Mouse (Mus musculus) midbrain, embryonic 13.5 days (tissue): ENCODE data around the gene Hoxa4. TPM values are rescaled to one million over a fixed set of nuclear protein-coding genes. Genes with fewer than 3 reads are reported as not detected.

Source experiments
- ATAC-seq: fragments of 200-750 bp; cut with Nextera tagmentation; 2 replicates; pipeline ENCODE4 v1.8.0; 2017; ENCODE audit warnings: mild to moderate bottlenecking, moderate TSS enrichment, moderate library complexity
- H3K27ac ChIP-seq: fragments of 300-500 bp; sonication (generic); 2 replicates; pipeline ENCODE4 v1.5.1; 2015; ENCODE audit warnings: inconsistent platforms, mild to moderate bottlenecking, moderate library complexity
- H3K27me3 ChIP-seq: fragments of 300-500 bp; sonication (generic); 2 replicates; pipeline ENCODE4 v1.6.1; 2015; ENCODE audit warnings: mild to moderate bottlenecking, inconsistent platforms
- H3K36me3 ChIP-seq: fragments of 300-500 bp; sonication (generic); 2 replicates; pipeline ENCODE4 v1.6.1; 2015; ENCODE audit warnings: mild to moderate bottlenecking, inconsistent platforms
- H3K4me1 ChIP-seq: fragments of 300-500 bp; sonication (generic); replicated peaks from 2 replicates; pipeline ENCODE4 v1.6.1; 2015; ENCODE audit warnings: inconsistent platforms
- H3K4me2 ChIP-seq: fragments of 300-500 bp; sonication (generic); replicated peaks from 2 replicates; pipeline ENCODE4 v1.6.1; 2015; ENCODE audit warnings: moderate library complexity, mild to moderate bottlenecking, inconsistent platforms
- H3K4me3 ChIP-seq: fragments of 300-500 bp; sonication (generic); replicated peaks from 2 replicates; pipeline ENCODE4 v1.5.1; 2015; ENCODE audit warnings: mild to moderate bottlenecking, inconsistent platforms
- H3K9ac ChIP-seq: fragments of 300-500 bp; sonication (generic); replicated peaks from 2 replicates; pipeline ENCODE4 v1.6.1; 2015; ENCODE audit warnings: mild to moderate bottlenecking, inconsistent platforms
- H3K9me3 ChIP-seq: fragments of 300-500 bp; sonication (generic); 2 replicates; pipeline ENCODE4 v1.6.1; 2016; ENCODE audit warnings: mild to moderate bottlenecking, inconsistent platforms
- WGBS: fragments of 180-500 bp; shearing (Covaris S2); methylation state at CpG from one replicate; pipeline ENCODE4 v1.1.7; 2015; 5-methylcytosine and 5-hydroxymethylcytosine counted together
- polyA plus RNA-seq: library from polyadenylated mRNA; unstranded; fragments of >200 nt; fragmentation: Nextera tagmentation; extraction: Ambion mirVana; gene quantifications from 2 replicates; pipeline ENCODE4 v1.2.1, GENCODE M21; 2015

The Hoxa4 gene
- not detected in 2 replicates for polyA plus RNA-seq

DNA sequence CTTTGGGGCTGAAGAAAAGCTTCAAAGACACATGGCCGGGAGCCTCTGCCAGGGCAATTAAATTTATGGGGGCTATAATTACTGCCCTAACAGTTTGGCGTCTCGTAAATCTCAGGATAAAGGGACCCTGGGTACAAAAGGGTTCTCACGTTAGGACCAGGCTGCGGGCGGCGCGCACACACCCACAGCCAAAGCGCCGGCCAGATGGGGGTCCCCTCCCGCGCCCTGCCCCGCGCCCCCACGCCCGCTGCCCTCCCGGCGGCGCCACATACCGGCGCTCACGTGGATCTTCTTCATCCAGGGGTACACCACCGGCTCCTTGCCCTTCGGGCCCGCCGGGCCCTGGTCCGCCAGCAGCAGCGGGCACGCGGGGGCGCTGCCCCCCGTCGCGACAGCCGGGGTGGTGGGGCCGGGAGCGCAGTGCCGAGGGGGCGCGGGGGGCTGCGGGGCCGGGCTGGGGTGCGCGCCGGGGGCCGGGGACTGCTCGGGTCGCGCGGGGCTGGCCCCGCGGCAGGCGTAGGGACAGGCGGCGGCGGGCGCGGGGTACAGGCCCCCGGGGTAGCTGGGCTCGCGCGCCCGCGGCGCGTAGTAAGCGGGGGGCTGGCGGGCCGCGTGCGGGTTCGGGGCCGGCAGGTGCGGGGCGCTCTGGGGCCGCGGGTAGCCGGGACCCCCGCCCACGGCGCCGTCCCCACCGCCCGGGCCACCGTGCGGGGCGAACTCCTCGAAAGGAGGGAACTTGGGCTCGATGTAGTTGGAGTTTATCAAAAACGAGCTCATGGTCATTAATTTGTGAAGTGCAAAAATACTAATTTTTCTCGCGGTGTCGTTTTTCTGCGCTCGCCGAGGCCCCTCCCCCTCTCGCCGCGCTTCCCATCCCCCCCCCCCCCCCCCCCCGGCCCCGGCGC, at the start of gene Hoxa4:
Gene Hoxa4, minus strand, starts transcription at position 848 of the 905 bp plus-strand sequence.
- no peaks in the 10 kb centered on the region for H3K36me3 ChIP-seq
- H3K4me1 ChIP-seq, result peaks cover 10% of the 10 kb centered on the region
- peaks cover 100% of the 10 kb centered on the region for H3K27me3 ChIP-seq
- H3K4me3 ChIP-seq, result peak within 1 kb of the TSS; percentile 36
- H3K4me2 ChIP-seq, result peak within 1 kb of the TSS; percentile 54
- under 1% methylated on average over 67 of the region's 102 CpGs for WGBS
- H3K9me3 ChIP-seq, result no peaks in the 10 kb centered on the region
- no peak within 1 kb of the TSS for H3K9ac ChIP-seq
- no peak within 1 kb of the TSS for H3K27ac ChIP-seq
- no peak for ATAC-seq

DNA sequence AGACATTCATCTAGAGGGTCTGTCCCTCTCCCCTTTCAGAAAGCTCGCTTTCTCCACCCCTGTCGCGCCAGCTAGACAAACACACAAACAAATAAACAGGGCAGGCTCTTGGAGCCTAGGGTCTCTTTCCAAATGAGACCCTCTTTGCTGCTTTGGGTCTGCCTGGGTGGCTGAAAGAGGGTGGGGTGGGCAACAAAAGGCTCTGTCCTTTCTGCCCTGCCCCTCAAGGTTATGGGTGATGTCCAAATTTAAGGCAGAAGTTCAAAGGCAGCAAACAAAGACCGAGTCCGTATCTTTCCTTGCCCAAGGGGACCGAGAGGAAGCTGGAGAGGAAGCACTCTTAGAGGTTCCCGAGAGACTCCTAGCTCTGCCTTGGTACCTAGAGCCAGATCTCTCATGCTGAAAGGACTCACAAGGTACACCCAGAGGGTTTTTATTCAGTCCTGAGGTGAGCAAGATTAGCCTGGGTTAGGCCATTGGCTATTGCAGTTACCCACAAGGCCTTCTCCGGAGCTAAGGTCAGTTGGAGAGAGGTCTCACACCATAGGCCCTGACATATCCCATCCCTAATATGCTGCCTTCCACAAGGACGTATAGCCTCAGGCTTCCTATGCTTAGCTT, 49.6 kb upstream of the Hoxa4 start:
- Histone ChIP-seq H3K4me1 (peaks cover 3% of the 10 kb centered on the region; the same call in 1 of the 2 replicates), H3K27ac (no peak overlapping the region), H3K9me3 (no peaks in the 10 kb centered on the region), H3K4me3 (no peak overlapping the region), H3K27me3 (peaks cover 99% of the 10 kb centered on the region), H3K36me3 (no peaks in the 10 kb centered on the region), H3K4me2 (no peak overlapping the region), H3K9ac (no peak overlapping the region)
- no peak for ATAC-seq
- WGBS, result 7% methylated on average over 9 of the region's 9 CpGs

DNA sequence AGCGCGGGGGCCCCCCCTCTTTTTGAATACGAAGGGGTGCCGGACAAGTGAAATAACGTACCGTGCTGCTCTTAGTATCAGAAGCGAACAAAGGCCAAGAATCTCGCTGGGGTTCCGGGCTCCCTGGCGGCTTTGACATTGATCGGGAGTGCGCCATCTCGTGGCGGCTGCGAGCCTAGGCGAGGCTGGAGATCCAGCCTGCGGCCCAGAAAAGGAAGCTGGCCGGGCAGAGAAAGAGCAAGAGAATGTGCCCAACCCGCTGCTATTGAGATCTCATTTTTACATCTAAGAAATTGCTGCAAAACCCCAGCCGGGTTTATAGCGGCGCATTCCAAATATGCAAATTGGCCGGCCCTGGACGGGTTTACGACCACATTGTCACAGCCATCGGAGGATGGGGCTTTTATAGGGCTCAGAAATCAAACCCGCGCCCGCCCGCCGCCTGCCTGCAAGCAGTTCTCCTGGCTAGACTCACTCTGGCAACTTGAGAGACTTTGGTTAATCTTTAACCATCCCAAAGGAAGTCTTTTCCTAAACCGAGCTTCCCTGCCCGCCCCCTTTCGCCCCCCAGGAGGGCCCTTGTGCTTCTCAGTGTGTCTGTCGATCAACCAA, 48.9 kb upstream of the Hoxa4 start, which contains the start of gene Hoxa10:
Gene Hoxa10, minus strand, starts transcription at position 466 of the 612 bp plus-strand sequence.
- 3% methylated on average over 35 of the region's 35 CpGs for WGBS
- ATAC-seq, result no peak

DNA sequence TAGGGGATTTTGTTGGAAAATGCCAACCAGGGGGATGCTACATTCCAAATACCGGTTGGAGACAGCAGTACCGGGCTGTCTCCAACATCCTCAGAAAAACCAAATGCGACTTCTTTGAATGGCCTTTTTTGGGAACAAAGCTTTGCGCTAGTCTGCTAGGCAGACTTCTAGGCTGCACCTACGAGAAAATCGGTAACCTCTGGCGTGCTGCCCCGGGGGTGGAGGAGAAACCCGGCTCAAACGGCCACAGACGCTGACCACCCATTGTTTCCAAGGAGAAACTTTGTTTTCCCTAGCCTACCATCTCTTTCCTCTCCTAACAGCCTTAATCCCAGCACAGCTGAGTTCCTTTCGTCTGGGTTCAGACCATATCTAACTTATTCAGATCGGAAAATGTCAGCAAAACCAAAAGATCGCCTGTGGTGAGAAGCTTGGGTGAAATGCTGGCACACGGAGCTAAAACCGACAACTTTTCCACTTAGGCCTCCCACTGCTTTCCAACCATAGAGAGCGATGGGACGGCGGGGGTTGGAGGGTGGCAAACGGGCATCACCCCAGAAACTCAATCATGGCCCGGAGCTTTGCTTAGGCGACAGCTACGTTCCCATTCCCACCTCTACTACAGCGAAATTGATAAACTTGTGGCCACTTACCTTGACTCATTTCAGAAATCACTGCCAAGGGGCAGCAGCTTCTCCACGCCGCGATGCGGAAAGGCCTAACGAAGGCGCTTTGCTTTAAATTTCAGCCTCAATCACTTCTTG, 48.3 kb upstream of the Hoxa4 start:
- Histone ChIP-seq H3K4me2 (no peak overlapping the region), H3K4me3 (0 out of 2 replicates have a peak overlapping the region, but pooled peaks have one; percentile 11)
- WGBS, result 2% methylated on average over 30 of the region's 30 CpGs

More for the DNA sequence above, 48.9 kb upstream of the Hoxa4 start, which contains the start of gene Hoxa10:
- peaks cover 3% of the 10 kb centered on the region; the same call in 1 of the 2 replicates for H3K4me1 ChIP-seq
- no peak within 1 kb of the TSS for H3K9ac ChIP-seq
- 0 out of 2 replicates have a peak within 1 kb of the TSS, but pooled peaks have one; percentile 11 for H3K4me3 ChIP-seq
- no peak within 1 kb of the TSS for H3K27ac ChIP-seq
- H3K36me3 ChIP-seq, result no peaks in the 10 kb centered on the region
- H3K9me3 ChIP-seq, result no peaks in the 10 kb centered on the region
- peaks cover 99% of the 10 kb centered on the region for H3K27me3 ChIP-seq
- no peak within 1 kb of the TSS for H3K4me2 ChIP-seq

DNA sequence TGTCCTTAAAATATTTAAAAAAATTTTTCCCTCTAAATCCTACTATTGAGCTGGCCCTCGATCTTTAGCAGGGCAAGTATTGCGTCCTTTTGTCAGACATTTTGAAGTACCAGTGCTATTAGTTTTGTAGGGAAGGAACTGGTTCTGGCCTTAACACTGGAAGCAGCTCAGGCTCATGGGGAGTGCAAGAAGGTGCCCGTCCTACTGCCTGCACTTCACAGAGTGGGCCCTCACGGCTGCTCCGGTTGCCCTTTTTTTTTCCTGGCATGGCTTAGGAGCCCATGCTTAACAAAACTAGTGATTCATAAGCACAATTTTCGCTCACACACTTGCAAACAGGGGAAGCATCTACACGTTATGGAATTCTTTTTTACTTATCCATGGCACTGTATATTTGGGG, 47.4 kb upstream of the Hoxa4 start:
- WGBS, result 2% methylated on average over 7 of the region's 7 CpGs
- H3K27ac ChIP-seq, result no peak overlapping the region
- H3K4me1 ChIP-seq, result 0 out of 2 replicates have a peak, but pooled peaks cover 3% of the 10 kb centered on the region
- no peak for ATAC-seq
- no peaks in the 10 kb centered on the region for H3K9me3 ChIP-seq
- H3K4me3 ChIP-seq, result no peak overlapping the region
- no peak overlapping the region for H3K4me2 ChIP-seq
- H3K9ac ChIP-seq, result no peak overlapping the region
- H3K36me3 ChIP-seq, result no peaks in the 10 kb centered on the region
- H3K27me3 ChIP-seq, result peaks cover 99% of the 10 kb centered on the region

More for the DNA sequence above, 48.3 kb upstream of the Hoxa4 start:
- H3K9ac ChIP-seq, result no peak overlapping the region
- H3K27ac ChIP-seq, result no peak overlapping the region
- H3K27me3 ChIP-seq, result peaks cover 99% of the 10 kb centered on the region
- H3K36me3 ChIP-seq, result no peaks in the 10 kb centered on the region
- no peaks in the 10 kb centered on the region for H3K9me3 ChIP-seq
- peaks cover 3% of the 10 kb centered on the region; the same call in 1 of the 2 replicates for H3K4me1 ChIP-seq
- no peak for ATAC-seq

DNA sequence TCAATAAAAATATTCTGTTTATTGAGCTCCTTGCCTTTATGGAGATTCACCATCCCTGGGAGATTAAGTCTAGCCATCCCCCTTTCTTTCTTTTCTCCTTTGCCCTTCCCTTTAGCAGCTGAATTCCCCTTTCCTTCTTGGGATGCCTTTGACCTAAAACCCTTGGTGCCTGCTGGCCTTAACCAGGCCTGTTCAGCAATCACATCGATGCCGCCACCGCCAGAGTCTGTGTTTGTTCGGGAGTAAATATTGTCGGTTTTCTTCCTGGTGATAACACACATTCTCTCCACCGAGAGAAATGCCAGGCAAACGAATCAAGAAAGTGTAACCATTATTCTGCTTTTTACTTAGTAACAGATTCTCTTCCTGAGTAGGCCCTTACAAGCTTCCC, 46.6 kb upstream of the Hoxa4 start:
- Histone ChIP-seq H3K36me3 (no peaks in the 10 kb centered on the region), H3K4me3 (no peak overlapping the region), H3K27ac (no peak overlapping the region), H3K27me3 (peaks cover 99% of the 10 kb centered on the region), H3K4me1 (0 out of 2 replicates have a peak, but pooled peaks cover 3% of the 10 kb centered on the region), H3K4me2 (no peak overlapping the region), H3K9me3 (no peaks in the 10 kb centered on the region), H3K9ac (no peak overlapping the region)
- WGBS, result 4% methylated on average over 7 of the region's 7 CpGs
- ATAC-seq, result no peak

DNA sequence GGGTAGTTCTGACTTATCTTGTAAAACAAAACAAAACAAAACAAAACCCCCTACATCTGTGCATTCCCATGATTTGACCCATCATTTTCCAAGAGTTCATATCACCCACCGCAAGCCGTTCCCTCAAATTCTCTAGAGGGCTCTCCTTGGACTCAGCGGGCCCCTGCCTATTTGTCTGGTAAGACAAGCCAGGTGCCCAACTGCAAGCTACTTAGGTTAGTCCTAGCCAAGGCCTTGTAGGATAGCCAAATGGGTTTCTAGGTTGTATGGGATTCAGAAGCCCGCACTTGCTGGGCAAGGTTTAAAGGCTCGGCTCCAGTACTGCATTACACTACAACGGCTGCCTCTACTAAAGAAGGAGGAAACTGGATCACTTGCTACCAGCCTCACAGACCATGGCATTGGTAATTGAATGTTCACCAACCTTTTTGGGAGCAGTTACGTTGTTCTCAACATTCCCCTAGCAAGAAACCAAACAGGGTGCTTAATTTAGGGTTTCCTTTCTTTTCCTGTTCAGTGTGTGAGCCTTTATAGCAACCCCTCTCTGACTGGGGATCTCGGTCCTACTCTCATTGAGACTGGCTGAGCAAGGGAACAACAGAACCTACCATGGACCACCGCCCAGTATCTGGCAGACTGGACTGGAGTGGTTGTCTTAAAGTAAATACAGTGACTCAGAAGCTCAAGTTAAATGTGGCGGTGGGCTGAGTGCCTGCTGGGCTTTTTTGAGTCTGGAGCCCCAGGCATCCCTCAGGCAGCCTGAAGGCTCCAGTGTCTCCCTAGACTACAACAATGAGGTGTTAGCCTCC, 46.0 kb upstream of the Hoxa4 start:
- Histone ChIP-seq H3K27me3 (peaks cover 99% of the 10 kb centered on the region), H3K4me1 (0 out of 2 replicates have a peak, but pooled peaks cover 3% of the 10 kb centered on the region), H3K9ac (no peak overlapping the region), H3K4me2 (no peak overlapping the region), H3K27ac (no peak overlapping the region), H3K36me3 (no peaks in the 10 kb centered on the region), H3K4me3 (no peak overlapping the region), H3K9me3 (no peaks in the 10 kb centered on the region)
- WGBS, result 7% methylated on average over 10 of the region's 10 CpGs
- no peak for ATAC-seq

DNA sequence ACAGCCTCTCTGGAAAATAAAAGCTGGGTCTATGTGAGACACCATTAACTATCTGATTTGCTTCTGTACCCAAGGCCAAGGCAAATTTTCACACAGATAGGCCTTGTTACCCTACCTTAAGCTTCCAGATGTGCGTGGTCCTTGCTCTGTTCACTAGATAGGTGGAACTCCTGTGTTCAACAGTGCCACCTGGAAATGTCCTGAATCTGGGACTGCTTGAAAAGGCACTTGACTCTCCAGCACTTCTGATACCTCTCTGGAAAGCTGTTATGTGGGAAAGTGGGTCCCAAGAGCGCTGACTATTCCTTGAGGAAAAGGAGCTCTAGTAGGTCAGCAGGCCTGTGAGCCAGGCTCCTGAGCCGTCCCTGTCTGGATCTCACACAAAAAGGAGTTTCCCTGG, 45.3 kb upstream of the Hoxa4 start:
- 6% methylated on average over 3 of the region's 3 CpGs for WGBS
- Histone ChIP-seq H3K4me3 (no peak overlapping the region), H3K36me3 (no peaks in the 10 kb centered on the region), H3K9ac (no peak overlapping the region), H3K9me3 (no peaks in the 10 kb centered on the region), H3K4me1 (0 out of 2 replicates have a peak, but pooled peaks cover 3% of the 10 kb centered on the region), H3K27me3 (peaks cover 99% of the 10 kb centered on the region), H3K27ac (no peak overlapping the region), H3K4me2 (no peak overlapping the region)
- ATAC-seq, result no peak

DNA sequence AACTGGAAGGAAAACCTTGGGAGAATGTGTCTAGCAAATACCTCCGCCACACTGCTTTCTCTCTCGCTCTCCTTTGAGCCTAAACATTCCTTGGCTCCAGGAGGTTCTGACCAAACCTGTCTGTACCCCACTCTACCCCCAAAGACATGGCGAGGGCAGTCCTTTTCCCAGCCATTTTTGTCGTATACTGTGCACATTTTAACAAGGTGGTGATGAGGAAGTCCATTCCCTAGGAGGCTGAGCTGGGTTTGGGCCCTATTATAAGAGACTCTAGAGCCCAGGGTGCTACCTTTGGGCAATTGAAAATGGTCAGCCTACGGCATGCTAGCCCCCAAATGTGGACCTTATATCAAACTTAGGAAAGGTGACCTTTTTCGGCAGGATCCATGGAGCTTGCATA, 44.3 kb upstream of the Hoxa4 start:
- ATAC-seq, result no peak
- no peak overlapping the region for H3K4me2 ChIP-seq
- H3K4me1 ChIP-seq, result 0 out of 2 replicates have a peak, but pooled peaks cover 3% of the 10 kb centered on the region
- H3K36me3 ChIP-seq, result no peaks in the 10 kb centered on the region
- no peak overlapping the region for H3K4me3 ChIP-seq
- 20% methylated on average over 6 of the region's 6 CpGs for WGBS
- H3K27ac ChIP-seq, result no peak overlapping the region
- H3K27me3 ChIP-seq, result peaks cover 97% of the 10 kb centered on the region
- H3K9ac ChIP-seq, result no peak overlapping the region
- no peaks in the 10 kb centered on the region for H3K9me3 ChIP-seq

DNA sequence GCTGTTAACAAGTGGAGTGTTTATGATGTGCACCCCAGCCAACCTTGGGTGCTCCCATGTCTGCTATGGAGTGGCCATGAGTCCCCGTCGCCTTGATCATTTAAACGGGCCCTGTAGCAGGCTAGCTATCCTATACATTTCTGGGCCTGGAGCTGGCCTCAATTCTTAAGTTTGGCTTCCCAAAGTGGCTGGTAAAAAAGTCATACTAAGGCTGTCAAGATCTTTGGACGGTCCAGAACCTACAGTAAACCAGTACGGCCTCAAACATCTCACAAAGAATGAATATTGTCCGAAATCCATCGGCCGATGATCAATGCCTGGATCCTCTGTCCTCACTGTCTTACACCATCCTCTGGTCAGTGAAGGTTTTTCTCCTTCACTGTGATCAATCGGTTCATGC, 43.7 kb upstream of the Hoxa4 start:
- H3K9me3 ChIP-seq, result no peaks in the 10 kb centered on the region
- H3K4me1 ChIP-seq, result 0 out of 2 replicates have a peak, but pooled peaks cover 3% of the 10 kb centered on the region
- H3K4me3 ChIP-seq, result no peak overlapping the region
- no peak overlapping the region for H3K9ac ChIP-seq
- 29% methylated on average over 9 of the region's 9 CpGs for WGBS
- H3K27ac ChIP-seq, result no peak overlapping the region
- peaks cover 97% of the 10 kb centered on the region for H3K27me3 ChIP-seq
- no peaks in the 10 kb centered on the region for H3K36me3 ChIP-seq
- no peak for ATAC-seq
- H3K4me2 ChIP-seq, result no peak overlapping the region
